Mouse (Mus musculus): ENCODE results near the gene Cryzl2.

Gene Cryzl2

DNA sequence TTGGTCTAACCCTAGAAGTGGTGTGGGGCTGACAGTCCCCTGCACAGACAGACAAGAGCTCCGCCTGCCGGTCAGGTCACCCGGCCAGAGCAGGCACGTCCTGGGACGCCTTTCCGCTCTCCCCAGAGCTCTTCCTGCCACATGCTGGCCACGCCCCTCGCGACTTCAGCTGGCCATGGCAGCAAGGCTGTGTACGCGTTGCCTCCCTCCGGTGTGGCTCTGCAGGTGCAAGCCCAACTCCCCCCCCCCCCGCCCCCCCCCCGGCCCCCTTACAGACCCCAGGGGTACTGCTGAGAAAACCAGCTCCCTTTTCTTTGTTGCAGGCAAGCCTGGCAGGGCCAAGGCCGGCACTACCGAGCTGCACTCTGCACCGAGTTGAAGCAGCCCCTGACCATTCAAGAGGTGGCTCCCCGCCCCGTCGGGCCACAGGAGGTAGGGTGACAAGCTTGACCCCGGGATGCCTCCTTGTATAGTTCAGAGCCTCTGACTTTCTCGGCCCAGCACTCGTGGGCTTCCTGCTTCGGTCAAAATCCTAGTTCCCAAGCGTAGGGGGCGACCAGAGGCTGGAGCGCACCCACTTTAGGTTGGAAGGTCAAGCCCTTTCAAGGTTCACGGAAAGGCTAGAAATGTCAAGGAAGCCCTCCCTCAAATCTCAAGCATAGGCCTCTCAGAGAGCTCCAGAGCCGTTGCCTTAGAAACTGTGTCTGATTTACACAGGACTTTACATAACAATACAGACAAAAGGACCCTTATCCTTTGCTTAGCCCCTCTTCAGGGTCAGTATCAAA, at the start of gene Cryzl2:
Cryzl2 (plus strand) TSS at position 157 of the 788 bp plus-strand sequence.
- peak; percentile 91 for DNase-seq (ENCODE audit: low spot score)

- DNase-seq (ENCODE audit: low spot score): no peak
These were observed 48.7 kb upstream of the Cryzl2 start for GRCm38 (mm10) chr1:157409648-157410047.

- no peak for DNase-seq (ENCODE audit: low spot score)
These were observed 47.4 kb upstream of the Cryzl2 start for GRCm38 (mm10) chr1:157410937-157411336.

GRCm38 (mm10) chr1:157411341-157411710, 47.1 kb upstream of the Cryzl2 start:
- no peak for DNase-seq (ENCODE audit: low spot score)

GRCm38 (mm10) chr1:157411711-157412380, 46.5 kb upstream of the Cryzl2 start:
- peak; percentile 80 for DNase-seq (ENCODE audit: low spot score)

DNA sequence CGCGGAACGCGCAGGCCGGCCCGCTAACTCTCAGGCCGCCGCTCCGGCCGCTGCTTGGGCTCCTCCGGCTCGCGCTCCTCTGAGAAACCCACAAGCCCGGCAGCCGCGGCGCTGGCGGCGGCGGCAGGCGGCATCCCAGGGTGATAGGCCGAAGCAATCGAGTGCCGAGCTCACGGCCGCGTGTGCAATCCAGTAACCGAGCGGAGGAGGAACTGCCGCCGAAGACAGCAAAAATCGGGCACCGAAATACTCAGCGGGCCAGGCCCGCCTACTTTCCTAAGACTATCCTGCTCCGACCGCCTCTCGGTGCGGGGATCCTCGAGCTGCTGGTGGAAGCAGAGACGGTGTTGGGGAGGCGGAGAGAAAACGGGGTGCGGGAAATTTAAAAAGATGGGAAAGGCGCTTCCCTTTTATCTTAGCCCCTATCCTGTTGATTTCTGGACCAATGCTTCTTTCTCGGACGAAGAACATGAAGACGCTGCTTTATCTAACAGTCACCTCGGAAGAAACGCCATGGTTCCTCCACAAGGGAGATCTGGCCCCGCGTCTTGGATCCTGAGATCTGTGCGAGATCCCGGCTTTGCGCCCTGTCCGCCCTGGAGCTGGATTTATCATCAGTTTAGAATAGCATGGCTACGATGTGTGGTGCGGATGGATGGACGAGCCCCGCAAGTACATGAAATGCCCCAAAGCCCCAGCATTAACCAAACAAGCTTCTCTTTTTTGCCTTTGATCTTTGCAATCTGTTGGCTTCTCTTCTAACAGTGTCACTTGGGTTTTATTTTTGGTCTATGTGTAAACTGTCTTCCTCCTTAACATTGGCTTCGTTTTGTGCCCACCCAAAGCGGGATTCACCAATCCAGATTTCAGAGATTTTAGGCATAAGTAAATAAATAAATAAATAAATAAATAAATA, 45.7 kb upstream of the Cryzl2 start, which contains the start of gene Rasal2:
Rasal2 (minus strand) TSS at position 142 of the 916 bp plus-strand sequence.
- DNase-seq (ENCODE audit: low spot score): peak; percentile 98

- no peak for DNase-seq (ENCODE audit: low spot score)
These were observed 42.6 kb upstream of the Cryzl2 start for GRCm38 (mm10) chr1:157415771-157416170.

DNA sequence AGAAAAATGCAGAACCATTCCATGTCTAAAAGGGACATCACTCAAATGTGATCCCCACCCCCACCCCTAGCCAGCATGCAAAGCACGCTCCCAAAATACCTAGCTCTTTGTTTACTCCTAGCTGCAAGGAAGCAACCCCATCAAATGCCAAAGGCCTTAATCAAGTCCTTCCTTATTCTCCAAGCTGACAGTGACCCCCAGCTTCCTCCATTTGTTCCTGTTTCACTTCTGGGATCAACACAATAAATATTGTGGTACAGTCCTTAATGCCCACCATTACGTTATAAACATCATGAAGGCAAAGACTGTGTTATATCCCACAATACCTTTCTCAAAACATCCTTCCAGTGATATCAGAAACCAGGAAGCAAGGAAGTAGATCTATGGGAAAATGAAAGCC, 41.7 kb upstream of the Cryzl2 start:
- DNase-seq (ENCODE audit: low spot score): no peak

DNA sequence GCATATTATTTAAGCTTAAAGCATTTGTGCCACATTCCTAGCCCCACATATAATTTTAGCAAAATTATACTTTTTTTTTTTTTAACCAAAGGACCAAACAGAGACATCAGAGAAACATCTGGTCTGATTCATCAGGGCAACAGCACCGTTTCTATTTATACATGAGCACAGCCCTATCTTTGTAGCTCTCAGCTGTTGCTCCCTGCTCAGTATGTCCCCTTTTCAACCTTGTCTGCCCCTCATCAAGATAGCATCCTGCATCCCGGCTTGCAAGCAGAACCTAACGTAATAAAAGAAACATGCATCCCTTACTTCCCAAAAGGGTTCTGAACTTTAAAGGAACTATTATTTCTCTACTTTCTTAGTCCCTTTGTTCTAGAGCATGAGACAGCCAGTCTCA, 41.0 kb upstream of the Cryzl2 start:
- DNase-seq (ENCODE audit: low spot score): no peak

DNA sequence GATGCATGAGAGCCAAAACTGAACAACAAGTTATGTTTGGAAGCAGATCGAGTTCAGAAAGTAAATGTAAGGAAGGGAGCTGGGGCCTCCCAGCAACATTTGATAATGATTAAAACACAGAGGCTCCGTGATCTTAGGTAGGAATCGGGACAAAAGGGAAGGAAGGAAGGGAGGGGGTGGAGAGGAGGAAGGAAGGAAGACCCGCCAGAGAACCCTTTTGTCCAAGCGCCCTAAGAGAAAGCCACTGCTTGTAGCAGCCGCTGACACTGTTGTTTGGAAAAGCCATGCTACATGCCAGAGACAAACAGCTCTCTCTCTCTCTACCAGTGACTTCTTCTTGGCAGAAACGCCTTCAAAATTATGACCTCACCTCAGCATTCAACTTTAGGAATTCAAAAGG, 40.5 kb upstream of the Cryzl2 start:
- DNase-seq (ENCODE audit: low spot score): no peak

GRCm38 (mm10) chr1:157425741-157426427, 32.5 kb upstream of the Cryzl2 start:
- DNase-seq (ENCODE audit: low spot score): no peak

DNA sequence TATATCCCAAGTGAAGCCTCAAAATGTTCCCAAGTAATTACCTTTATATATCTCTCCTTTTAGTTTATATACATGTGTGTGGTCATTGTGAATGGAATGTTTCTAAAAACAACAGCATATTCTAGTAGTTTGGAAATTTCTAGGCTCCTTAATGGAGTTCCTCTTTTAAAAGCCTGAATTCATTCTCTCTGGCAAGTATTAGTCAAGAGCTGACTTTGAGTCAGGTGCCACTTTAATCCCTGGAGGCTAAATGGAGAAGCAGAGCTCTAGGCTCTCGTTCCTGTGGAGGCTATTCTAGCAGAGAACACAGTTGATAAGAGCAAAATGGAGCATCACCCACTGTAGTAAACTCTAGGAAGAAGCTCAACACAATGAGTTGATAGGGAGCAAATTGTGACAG, 31.4 kb upstream of the Cryzl2 start:
- DNase-seq (ENCODE audit: low spot score): no peak

- no peak for DNase-seq (ENCODE audit: low spot score)
These were observed 30.8 kb upstream of the Cryzl2 start for GRCm38 (mm10) chr1:157427604-157428003.

- no peak for DNase-seq (ENCODE audit: low spot score)
These were observed 30.0 kb upstream of the Cryzl2 start for GRCm38 (mm10) chr1:157428366-157428765.

- no peak for DNase-seq (ENCODE audit: low spot score)
These were observed 25.1 kb upstream of the Cryzl2 start for GRCm38 (mm10) chr1:157433316-157433715.

DNA sequence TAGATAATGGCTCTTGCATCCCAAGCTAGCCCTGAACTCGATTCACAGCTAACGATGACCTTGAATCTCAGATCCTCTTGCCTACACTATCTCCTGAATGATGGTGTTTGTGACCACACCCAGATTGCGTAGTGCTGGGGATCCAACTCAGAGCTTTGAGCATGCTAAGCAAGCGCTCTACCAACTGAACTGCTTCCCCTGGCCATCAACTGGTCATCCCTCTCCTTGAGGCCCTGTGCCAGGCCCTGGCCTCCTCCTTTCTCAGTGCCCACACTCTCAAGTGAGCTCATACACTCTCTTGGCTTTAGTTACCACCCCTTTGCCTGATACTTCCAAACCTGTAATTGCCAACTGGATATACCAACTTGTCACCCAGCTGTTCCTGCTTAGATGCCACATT, 24.0 kb upstream of the Cryzl2 start:
- no peak for DNase-seq (ENCODE audit: low spot score)

GRCm38 (mm10) chr1:157435926-157436325, 22.5 kb upstream of the Cryzl2 start:
- no peak for DNase-seq (ENCODE audit: low spot score)

DNA sequence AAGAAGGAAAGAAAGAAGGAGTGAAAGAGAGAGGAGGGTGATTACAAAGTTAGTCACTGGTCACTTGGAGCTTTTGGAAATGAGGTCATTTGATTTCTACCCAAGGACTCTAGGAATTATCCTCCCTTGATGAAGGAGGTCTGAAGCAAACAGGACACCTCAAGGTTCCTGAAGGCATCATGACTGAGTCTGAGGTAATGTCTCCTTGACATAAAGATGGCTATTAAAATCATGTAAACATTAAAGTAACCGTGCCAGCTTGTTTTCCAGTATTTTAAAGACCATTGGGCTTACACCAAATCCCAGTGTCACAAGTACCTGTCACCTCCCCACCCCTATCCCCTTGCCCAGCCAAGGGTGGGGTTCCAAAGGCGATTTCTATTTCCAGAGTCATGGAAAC, 20.1 kb upstream of the Cryzl2 start:
- no peak for DNase-seq (ENCODE audit: low spot score)

DNA sequence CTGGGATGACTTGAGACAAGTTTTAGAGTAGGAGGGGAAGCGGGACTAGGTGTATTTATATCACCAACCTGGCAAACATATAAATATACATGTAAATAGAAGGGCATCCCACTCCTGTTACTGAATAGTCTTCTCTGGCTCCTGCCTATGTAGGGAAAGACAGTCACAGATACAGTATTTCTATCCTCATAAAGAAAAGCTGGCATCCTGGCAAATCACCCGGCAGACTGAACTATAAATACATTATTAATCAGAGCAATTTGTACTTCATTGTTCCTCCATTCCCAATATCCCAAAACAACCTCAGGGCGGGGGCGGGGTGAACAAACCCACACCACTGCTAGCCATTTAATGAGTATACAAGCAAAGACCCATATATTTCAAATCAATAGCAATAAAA, 19.3 kb upstream of the Cryzl2 start:
- DNase-seq (ENCODE audit: low spot score): no peak

GRCm38 (mm10) chr1:157439973-157440641, 18.3 kb upstream of the Cryzl2 start:
- no peak for DNase-seq (ENCODE audit: low spot score)

- peak; percentile 47 for DNase-seq (ENCODE audit: low spot score)
These were observed 15.2 kb upstream of the Cryzl2 start for GRCm38 (mm10) chr1:157443026-157443722.

Measured in testis, postnatal 10 days (tissue).